Mouse (Mus musculus) small intestine, adult 2 months (tissue): Measurements from ENCODE around the gene Rassf5.

Source experiments
- CTCF ChIP-seq: fragments of 200-500 bp; IDR thresholded peaks from 2 replicates; pipeline ENCODE4 v1.5.1; 2012; ENCODE audit warnings: low read depth, mild to moderate bottlenecking, control low read depth, inconsistent platforms, low read length, moderate library complexity, mixed read lengths; ENCODE audit not compliant: insufficient replicate concordance, insufficient read length; ENCODE audit errors: extremely low read depth
- POLR2A ChIP-seq: fragments of 200-500 bp; IDR thresholded peaks from 2 replicates; pipeline ENCODE4 v1.6.1; 2012; ENCODE audit warnings: low read depth, mild to moderate bottlenecking, control low read depth, inconsistent platforms, low read length, moderate library complexity

- TF ChIP-seq CTCF, result no peak
- no peak for TF ChIP-seq POLR2A
Observed at GRCm38 (mm10) chr1:131146181-131146614, 98.9 kb downstream of the Rassf5 start.
